Mouse (Mus musculus) midbrain, postnatal 0 days (tissue): ENCODE measurements around the gene Csnk2b. TPM values are rescaled to one million over a fixed set of nuclear protein-coding genes. Genes with fewer than 3 reads are reported as not detected.
A peak's percentile ranks its signal among the peaks of the same experiment; 100 is the strongest.

Source experiments
- ATAC-seq: fragments of 200-750 bp; cut with Nextera tagmentation; 2 replicates; pipeline ENCODE4 v1.8.0; 2017; ENCODE audit warnings: moderate number of reproducible peaks, mild to moderate bottlenecking, moderate TSS enrichment, moderate library complexity; ENCODE audit not compliant: low FRiP score
- DNase-seq: peaks from one replicate; pipeline ENCODE4 v3.0.0-alpha.2; 2015; ENCODE audit warnings: low spot score
- H3K27ac ChIP-seq: fragments of 300-500 bp; sonication (generic); 2 replicates; pipeline ENCODE4 v1.5.1; 2014; ENCODE audit warnings: low read depth, mild to moderate bottlenecking, low read length, mixed read lengths
- H3K27me3 ChIP-seq: fragments of 300-500 bp; sonication (generic); 2 replicates; pipeline ENCODE4 v1.6.1; 2014; ENCODE audit warnings: low read length, control low read depth, mixed read lengths; ENCODE audit not compliant: insufficient read depth
- H3K36me3 ChIP-seq: fragments of 300-500 bp; sonication (generic); 2 replicates; pipeline ENCODE4 v1.6.1; 2014; ENCODE audit warnings: low read length, control low read depth, mixed read lengths; ENCODE audit not compliant: insufficient read depth
- H3K4me1 ChIP-seq: fragments of 300-500 bp; sonication (generic); 2 replicates; pipeline ENCODE4 v1.6.1; 2014; ENCODE audit warnings: mild to moderate bottlenecking, control low read depth, antibody characterized with exemption, low read length, mixed read lengths; ENCODE audit not compliant: insufficient read depth
- H3K4me2 ChIP-seq: fragments of 300-500 bp; sonication (generic); 2 replicates; pipeline ENCODE4 v1.6.1; 2014; ENCODE audit warnings: low read depth, mild to moderate bottlenecking, low read length, mixed read lengths; ENCODE audit not compliant: poor library complexity, severe bottlenecking
- H3K4me3 ChIP-seq: fragments of 300-500 bp; sonication (generic); 2 replicates; pipeline ENCODE4 v1.5.1; 2014; ENCODE audit warnings: low read depth, mild to moderate bottlenecking, low read length, moderate library complexity
- H3K9ac ChIP-seq: fragments of 300-500 bp; sonication (generic); replicated peaks from 2 replicates; pipeline ENCODE4 v1.6.1; 2014; ENCODE audit warnings: mild to moderate bottlenecking, low read length, moderate library complexity, mixed read lengths; ENCODE audit not compliant: poor library complexity, severe bottlenecking
- H3K9me3 ChIP-seq: fragments of 300-500 bp; sonication (generic); 2 replicates; pipeline ENCODE4 v1.6.1; 2016; ENCODE audit warnings: low read length, control low read depth
- CTCF ChIP-seq: IDR thresholded peaks from 2 replicates; pipeline ENCODE4 v1.5.1; 2016; ENCODE audit warnings: antibody characterized with exemption, mild to moderate bottlenecking
- WGBS: fragments of 180-500 bp; shearing (Covaris S2); extraction: QIAGEN DNeasy Blood & Tissue Kit; methylation state at CpG from one replicate; pipeline ENCODE4 v1.1.7; 2014; 5-methylcytosine and 5-hydroxymethylcytosine counted together
- polyA plus RNA-seq: library from polyadenylated mRNA; unstranded; fragments of >200 nt; fragmentation: Nextera tagmentation; extraction: Ambion mirVana; gene quantifications from 2 replicates; pipeline ENCODE4 v1.2.1, GENCODE M21; 2015
- total RNA-seq: library from RNA; depleted of rRNA; stranded (reverse); fragments of >200 nt; gene quantifications from 2 replicates; pipeline ENCODE4 v1.2.3, GENCODE M21; 2014

Csnk2b gene
- total and polyA plus RNA-seq, 2 experiments from 2014 or later = 287 to 332 TPM

GRCm38 (mm10) chr17:35147348-35147747 lies 25.5 kb upstream of the Csnk2b start:
- no peak for TF ChIP-seq CTCF
- H3K4me1 ChIP-seq = no peaks in the 10 kb centered on the region
- no peak overlapping the region for H3K4me3 ChIP-seq
- 56% methylated on average over 3 of the region's 3 CpGs for WGBS
- no peak overlapping the region for H3K4me2 ChIP-seq
- ATAC-seq (no peak), DNase-seq (no peak)
- no peaks in the 10 kb centered on the region for H3K27me3 ChIP-seq
- H3K27ac ChIP-seq = no peak overlapping the region
- no peaks in the 10 kb centered on the region for H3K9me3 ChIP-seq
- no peak overlapping the region for H3K9ac ChIP-seq
- peaks cover 81% of the 10 kb centered on the region for H3K36me3 ChIP-seq

- Histone ChIP-seq H3K4me2 (no peak overlapping the region), H3K36me3 (peaks cover 83% of the 10 kb centered on the region), H3K4me1 (no peaks in the 10 kb centered on the region), H3K27ac (no peak overlapping the region), H3K9me3 (no peaks in the 10 kb centered on the region), H3K27me3 (no peaks in the 10 kb centered on the region), H3K4me3 (no peak overlapping the region), H3K9ac (no peak overlapping the region; the same call in 1 of the 2 replicates)
- ATAC-seq (no peak), DNase-seq (no peak)
- WGBS = 87% methylated on average over 5 of the region's 5 CpGs
- no peak for TF ChIP-seq CTCF
These were observed 24.3 kb upstream of the Csnk2b start for GRCm38 (mm10) chr17:35146139-35146538.

DNA sequence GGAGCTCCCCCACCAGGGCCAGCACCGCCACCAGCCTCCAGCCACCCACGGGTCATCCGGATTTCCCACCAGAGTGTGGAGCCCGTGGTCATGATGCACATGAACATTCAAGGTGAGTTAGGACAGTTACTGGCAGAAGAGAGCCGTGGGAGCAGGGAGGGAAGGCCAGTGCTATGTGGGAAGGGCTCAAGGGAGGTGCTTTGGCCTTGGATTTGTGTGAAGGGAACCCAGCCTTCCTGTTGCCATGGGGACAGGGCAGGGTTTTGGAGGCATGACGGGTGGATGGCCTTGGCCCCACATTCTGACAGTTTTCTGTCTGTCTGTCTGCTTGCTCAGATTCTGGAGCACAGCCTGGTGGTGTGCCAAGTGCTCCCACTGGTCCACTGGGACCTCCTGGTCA lies 20.1 kb upstream of the Csnk2b start:
- no peak overlapping the region for H3K4me2 ChIP-seq
- DNase-seq = no peak
- ATAC-seq = no peak
- no peak for TF ChIP-seq CTCF
- H3K27me3 ChIP-seq = no peaks in the 10 kb centered on the region
- H3K36me3 ChIP-seq = peaks cover 84% of the 10 kb centered on the region
- H3K4me3 ChIP-seq = no peak overlapping the region
- no peak overlapping the region for H3K27ac ChIP-seq
- H3K9ac ChIP-seq = no peak overlapping the region
- no peaks in the 10 kb centered on the region for H3K4me1 ChIP-seq
- no peaks in the 10 kb centered on the region for H3K9me3 ChIP-seq
- WGBS = 84% methylated on average over 6 of the region's 6 CpGs

DNA sequence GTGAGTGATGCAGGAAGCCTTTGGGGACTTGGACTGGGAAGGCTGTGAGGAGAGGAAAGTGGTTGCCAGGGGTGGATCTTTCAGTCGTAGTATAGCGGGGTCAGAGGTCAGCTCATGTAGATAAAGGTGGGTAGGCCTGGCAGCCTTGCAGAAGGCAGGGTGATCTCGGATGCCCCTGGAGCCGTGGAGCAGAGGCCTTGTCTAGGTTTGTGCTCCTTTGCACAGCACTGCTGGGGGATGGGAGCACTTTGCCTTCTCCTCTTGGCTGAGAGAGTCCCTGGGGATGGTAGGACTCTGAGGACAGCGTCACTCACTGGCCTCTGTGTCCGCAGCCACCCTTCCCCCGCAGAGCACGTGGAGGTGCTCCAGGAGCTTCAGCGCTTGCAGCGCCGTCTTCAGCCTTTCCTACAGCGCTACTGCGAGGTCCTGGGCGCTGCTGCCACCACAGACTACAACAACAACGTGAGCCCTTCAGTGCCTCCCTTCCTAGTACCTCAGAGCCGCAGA lies 18.7 kb upstream of the Csnk2b start:
- no peaks in the 10 kb centered on the region for H3K9me3 ChIP-seq
- no peak for TF ChIP-seq CTCF
- H3K36me3 ChIP-seq = peaks cover 70% of the 10 kb centered on the region
- no peaks in the 10 kb centered on the region for H3K4me1 ChIP-seq
- no peaks in the 10 kb centered on the region for H3K27me3 ChIP-seq
- no peak overlapping the region for H3K4me2 ChIP-seq
- ATAC-seq (no peak), DNase-seq (no peak)
- no peak overlapping the region for H3K4me3 ChIP-seq
- 83% methylated on average over 16 of the region's 16 CpGs for WGBS
- H3K27ac ChIP-seq = no peak overlapping the region
- H3K9ac ChIP-seq = no peak overlapping the region

GRCm38 (mm10) chr17:35139269-35139668 lies 17.4 kb upstream of the Csnk2b start:
- Histone ChIP-seq H3K4me1 (no peaks in the 10 kb centered on the region), H3K36me3 (peaks cover 57% of the 10 kb centered on the region), H3K27ac (no peak overlapping the region), H3K9me3 (no peaks in the 10 kb centered on the region), H3K4me3 (no peak overlapping the region), H3K4me2 (no peak overlapping the region), H3K27me3 (no peaks in the 10 kb centered on the region), H3K9ac (no peak overlapping the region)
- 98% methylated on average over 3 of the region's 3 CpGs for WGBS
- ATAC-seq (no peak), DNase-seq (no peak)
- TF ChIP-seq CTCF = no peak

- no peak for TF ChIP-seq CTCF
- peak overlapping the region; percentile 79 for H3K4me2 ChIP-seq
- ATAC-seq = peak; percentile 80
- H3K4me3 ChIP-seq = peak overlapping the region; percentile 63
- no peaks in the 10 kb centered on the region for H3K9me3 ChIP-seq
- WGBS = under 1% methylated on average over 34 of the region's 43 CpGs
- peak overlapping the region; percentile 64 for H3K9ac ChIP-seq
- no peaks in the 10 kb centered on the region for H3K4me1 ChIP-seq
- peak; percentile 82 for DNase-seq
- H3K27me3 ChIP-seq = no peaks in the 10 kb centered on the region
- H3K27ac ChIP-seq = peak overlapping the region; percentile 96
- peaks cover 24% of the 10 kb centered on the region for H3K36me3 ChIP-seq
These were observed 13.9 kb upstream of the Csnk2b start for GRCm38 (mm10) chr17:35135591-35136320.
